Mouse (Mus musculus): ENCODE measurements around the gene Epb41l2.

DNA sequence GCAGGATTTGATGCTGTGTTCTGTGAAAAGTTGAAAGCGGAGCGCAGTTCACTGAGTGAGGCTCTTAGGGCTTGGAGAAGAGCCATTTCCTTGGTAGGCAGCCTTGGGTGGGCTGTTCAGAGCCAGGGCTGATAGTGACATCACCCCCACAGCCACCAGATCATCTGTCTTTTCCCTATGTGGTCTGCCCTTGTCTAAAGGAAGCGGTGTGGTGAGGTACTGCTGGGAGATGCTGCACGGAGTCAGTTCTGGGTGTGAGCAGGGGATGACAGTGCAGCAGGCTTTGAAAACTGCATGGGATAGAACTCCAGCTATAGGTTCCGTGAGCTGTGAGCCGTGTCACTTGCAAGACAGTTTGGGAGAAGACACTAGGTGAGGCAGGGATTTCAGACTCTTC lies 45.1 kb downstream of the Epb41l2 start:
- no peak for TF ChIP-seq POLR2A (IDR thresholded peaks at IDR 0.05; ENCODE audit: low read depth, low read length)
- no peak for TF ChIP-seq CTCF (IDR thresholded peaks at IDR 0.05; ENCODE audit: extremely low read depth, insufficient read depth, insufficient read length, insufficient replicate concordance)

Measured in spleen, adult 2 months (tissue).